Mouse (Mus musculus): ENCODE data around the gene Smu1. TPM values are rescaled to one million over a fixed set of nuclear protein-coding genes. Genes with fewer than 3 reads are reported as not detected.
"Not testable (repeated sequence)": the region's sequence is repeated elsewhere in the genome, so short reads cannot be mapped to it uniquely, and the experiment has no call there.

Smu1 gene
- total RNA-seq (2021): 10 to 100 TPM; 25.3 to 26.2 TPM
- long read RNA-seq, experiment 1, transcript Smu1-201 (12 exons, 2,418 nt): major isoform, 65 of 69 reads
- long read RNA-seq, experiment 1, partial matches to known transcripts: 1 of 69 reads
- long read RNA-seq, experiment 1, other reads (novel, unspliced or antisense): 3 of 69 reads
- long read RNA-seq, experiment 2, transcript Smu1-201 (12 exons, 2,418 nt): major isoform, 65 of 71 reads
- long read RNA-seq, experiment 2, partial matches to known transcripts: 2 of 71 reads
- long read RNA-seq, experiment 2, other reads (novel, unspliced or antisense): 4 of 71 reads

- DNase-seq: peak; percentile 95
Measured at GRCm38 (mm10) chr4:40757780-40758420, at the start of gene Smu1. Gene Smu1, minus strand, starts transcription at chr4:40757923.

GRCm38 (mm10) chr4:40807382-40807781, 49.7 kb upstream of the Smu1 start:
- DNase-seq: peak; percentile 43

DNA sequence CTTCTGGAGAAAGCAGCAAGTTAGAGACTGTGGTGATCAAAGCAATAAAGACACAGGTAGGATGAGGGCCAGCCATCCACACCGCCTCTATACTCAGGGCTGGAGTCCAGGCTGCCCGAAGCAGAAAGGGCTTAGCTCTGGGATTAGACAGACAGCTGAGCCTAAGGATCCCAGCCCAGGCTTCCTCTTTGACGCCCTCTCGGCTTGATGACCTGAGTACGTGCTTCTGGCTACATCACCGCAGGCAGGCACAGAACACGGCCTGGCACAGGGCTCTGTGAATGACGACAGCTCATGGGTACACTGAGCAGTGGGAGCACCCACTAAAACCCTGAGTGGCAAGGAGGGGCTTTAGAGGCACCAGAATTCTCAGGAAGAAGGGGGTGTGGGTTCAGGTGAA, 47.7 kb upstream of the Smu1 start:
- DNase-seq: peak; percentile 64

DNA sequence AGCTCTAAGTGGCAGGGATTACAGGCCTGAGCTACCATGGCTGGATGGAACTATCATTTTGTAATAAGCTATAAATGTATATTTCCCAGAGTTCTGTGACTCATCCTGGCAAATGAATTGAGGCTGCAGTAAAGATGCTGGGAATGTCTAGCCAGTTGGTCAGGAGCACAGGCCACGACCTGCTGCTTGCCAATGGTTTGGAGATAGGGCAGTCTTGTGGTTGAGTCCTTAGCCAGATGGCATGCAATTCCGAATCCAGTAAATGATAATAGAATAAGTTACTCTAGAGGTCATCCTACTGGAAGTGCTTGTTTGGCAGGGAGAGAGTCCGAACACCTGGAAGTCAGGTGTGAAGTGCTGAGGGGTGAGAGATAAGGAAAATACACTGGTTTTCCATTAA, 45.1 kb upstream of the Smu1 start:
- DNase-seq: no peak

DNA sequence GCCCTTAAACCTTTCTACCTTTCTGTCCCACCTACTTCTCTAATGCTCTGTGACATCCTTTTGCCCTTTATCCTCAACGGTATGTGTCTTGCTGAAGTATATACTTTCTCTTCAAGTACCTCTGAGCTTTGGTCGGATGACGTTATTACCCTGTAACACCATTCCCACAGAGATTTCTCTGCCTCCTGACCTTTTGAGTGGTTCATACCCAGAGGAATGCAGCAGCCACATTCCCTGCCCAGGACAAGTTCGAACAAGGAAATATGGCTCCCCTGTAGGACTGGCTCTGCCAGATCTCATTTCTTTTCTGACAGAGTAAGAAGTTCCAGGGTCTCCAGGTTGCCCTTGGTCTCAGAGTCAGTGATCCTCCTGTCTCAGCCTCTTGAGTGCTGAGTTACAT, 44.2 kb upstream of the Smu1 start:
- no peak for DNase-seq

GRCm38 (mm10) chr4:40800873-40801272, 43.1 kb upstream of the Smu1 start:
- DNase-seq: no peak

- DNase-seq: not testable (repeated sequence)
Measured at GRCm38 (mm10) chr4:40798833-40799555, 41.3 kb upstream of the Smu1 start.

- no peak for DNase-seq
Measured at GRCm38 (mm10) chr4:40795761-40796160, 38.0 kb upstream of the Smu1 start.

- DNase-seq: no peak
Measured at GRCm38 (mm10) chr4:40794320-40794719, 36.6 kb upstream of the Smu1 start.

DNA sequence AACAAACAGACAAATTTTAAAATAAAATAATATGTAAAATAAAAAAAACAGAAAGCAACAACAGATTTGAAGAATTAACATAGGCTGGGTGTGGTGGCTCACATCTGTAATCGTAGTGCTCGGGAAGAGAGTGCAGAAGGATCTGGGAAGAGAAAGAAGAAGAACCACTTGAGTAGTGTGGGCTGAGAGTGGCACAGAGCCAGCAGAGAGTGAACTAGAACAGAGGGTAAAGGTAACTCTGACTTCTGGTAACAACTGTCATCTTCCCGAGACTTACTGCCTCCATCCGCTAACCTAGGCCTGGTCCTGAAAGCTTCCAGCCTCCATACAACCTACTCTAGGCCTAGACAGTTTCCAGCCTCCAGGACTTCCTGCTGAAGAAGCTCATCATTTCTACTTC, 33.5 kb upstream of the Smu1 start:
- no peak for DNase-seq

DNA sequence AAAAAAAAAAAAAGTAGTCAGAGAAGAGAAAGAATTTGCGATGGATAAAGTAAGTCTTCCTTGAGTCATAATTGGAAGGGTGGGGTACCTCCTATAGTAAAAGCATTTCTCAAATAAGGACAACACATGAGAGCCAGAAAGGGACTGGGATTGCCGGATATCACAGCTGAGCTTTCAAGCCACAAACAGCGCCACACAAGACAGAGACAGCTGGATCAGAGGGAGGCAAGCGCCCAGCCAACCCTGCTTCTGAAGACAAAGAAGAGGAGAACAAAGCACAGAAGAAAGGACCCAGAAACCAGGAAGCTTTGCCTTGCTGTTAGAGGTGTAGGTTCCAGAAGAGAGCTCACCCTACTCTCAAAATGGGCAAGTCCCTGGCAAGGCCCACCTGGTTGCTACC, 28.9 kb upstream of the Smu1 start:
- no peak for DNase-seq

GRCm38 (mm10) chr4:40785620-40786166, 28.0 kb upstream of the Smu1 start:
- DNase-seq: no peak

DNA sequence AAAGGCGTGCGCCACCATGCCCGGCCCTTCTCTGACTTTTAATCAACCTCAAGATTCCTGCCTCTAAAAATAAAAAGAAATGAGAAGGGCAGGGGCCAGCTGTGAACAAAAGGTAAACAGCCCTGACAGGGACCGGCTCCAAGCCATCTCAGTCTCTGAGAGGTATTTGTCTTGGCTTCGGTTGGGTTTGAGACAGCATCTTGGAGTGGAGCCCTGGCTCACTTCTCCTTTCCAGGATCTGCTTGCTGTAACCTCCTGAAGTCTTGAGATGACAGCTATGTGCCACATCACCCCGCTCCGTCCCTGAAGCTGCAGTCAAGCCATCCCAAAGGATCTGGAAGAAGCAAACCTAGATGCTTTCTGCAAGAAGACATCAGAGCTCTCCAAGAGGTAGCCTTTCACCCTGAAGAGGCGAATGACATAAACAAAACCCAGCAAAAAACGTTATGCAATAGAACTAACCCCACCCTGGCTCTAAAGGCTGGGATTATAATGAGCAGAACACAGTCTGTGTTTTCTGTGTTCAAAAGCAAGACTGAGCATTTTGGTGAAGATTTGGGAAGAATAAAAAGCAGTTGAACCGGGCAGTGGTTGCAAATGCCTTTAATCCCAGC, 26.9 kb upstream of the Smu1 start:
- DNase-seq: peak; percentile 70

DNA sequence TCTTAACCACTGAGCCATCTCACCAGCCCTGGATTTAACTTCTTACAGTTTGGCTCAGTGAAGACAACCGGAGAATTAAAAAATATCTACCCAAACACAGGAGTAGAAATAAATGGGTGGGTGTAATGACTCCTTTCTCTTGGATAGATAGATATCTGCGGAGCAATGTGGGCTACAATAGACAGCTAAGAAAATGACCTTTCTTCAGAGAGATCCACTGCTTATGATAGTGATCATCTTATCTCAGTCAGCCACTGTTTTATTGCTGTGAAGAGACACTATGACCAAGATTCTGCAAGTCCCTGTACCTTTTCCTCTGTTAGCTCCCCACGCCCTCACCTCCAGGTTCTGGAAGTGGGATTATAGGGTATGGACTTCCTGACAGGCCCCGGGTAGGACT, 25.3 kb upstream of the Smu1 start:
- no peak for DNase-seq

- no peak for DNase-seq
Measured at GRCm38 (mm10) chr4:40781797-40782495, 24.2 kb upstream of the Smu1 start.

DNA sequence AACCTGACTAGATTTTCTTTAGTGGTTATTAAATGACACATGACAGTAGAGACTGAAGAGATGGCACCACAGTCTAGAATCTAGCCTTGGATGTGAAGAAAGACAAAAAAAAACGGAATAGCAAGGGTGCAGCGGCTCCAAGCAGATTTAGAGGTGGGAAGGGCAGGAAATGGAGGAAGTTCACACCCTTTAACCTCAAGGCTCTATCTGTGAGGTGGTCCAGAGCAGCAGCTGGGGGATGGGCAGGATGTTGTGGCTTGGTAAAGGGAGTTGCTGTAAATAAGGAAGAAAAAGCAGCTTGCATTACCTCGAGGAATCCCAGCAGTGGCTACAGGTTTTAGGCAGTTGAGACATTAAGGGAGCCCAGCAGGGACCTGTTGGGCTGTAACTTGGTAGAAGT, 23.4 kb upstream of the Smu1 start:
- DNase-seq: no peak

GRCm38 (mm10) chr4:40778656-40779055, 20.9 kb upstream of the Smu1 start:
- no peak for DNase-seq

DNA sequence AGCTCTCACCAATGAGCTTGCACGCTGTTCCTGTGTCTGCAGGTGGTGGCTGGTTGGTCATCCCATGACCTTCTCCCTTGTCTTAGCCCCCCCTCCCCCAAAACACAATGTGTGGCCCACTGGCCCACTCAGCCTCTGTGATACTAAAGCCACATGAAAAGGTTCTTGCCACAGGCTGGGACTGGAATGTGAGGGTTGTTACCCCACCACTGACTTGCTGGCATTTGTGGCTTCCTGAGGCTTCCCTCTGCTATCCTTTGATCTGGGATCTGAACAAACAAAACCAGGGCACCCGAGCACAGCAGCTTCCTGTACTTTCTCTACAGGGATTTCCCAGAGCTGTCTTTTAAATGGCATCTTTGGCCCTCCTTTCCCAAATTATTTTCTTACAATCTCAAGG, 19.4 kb upstream of the Smu1 start:
- DNase-seq: no peak

DNA sequence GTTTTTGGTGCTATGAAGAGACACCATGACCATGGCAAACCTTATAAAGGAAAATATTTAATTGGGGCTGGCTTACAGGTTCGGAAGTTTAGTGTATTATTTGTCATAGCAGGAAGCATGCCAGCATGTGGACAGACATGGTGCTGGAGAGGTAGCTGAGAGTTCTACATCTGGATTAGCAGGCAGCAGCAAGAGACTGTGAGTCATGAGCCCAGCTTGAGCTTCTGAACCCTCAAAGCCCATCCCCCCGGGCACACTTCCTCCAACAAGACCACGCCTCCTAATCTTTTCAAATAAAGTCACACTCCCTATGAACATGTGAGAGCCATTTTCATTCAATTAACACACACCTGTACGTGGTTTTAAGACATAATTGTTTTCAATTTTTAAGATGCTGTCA, 18.7 kb upstream of the Smu1 start:
- no peak for DNase-seq

DNA sequence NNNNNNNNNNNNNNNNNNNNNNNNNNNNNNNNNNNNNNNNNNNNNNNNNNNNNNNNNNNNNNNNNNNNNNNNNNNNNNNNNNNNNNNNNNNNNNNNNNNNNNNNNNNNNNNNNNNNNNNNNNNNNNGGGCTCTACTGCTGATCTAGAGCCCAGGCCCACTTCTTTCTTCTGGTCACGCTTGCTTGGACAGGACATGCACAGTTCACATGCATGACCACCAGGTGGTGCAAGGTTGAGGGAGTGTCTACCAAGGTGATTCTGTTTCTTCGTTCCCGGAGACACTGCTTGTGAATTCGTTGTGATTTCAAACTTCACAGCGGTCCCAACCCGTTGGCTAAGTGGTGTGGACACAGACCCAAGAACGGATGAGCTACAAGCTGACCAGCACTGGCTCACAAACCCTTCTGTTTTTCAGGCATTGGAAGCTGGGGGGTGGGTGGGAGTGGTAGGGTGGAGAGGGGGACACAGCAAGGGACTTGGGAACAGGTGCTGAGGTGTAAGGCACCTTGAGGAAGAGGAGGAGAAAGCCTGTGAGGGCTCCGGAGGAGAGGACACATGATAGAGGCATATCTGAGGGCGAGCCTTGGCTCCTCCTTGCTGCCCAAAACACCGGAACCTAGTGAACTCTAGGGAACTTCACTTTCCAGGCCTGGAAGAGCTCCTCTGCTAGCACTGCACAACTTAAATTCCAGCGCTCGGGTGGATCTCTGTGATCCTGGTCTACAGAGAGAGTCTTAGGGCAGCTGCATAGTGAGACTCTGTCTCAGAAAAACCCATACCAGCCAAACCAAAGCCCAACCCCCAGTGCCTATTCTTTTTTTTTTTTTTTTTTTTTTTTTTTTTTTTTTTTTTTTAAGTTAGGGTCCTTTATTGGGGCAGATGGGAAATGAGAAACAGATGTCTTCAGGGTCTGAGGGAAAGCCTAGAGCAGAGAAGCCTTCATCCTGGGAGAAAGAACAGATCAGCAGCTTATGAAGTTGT, 16.8 kb upstream of the Smu1 start:
- DNase-seq: peak; percentile 60

- no peak for DNase-seq
Measured at GRCm38 (mm10) chr4:40759876-40760275, 2.2 kb upstream of the Smu1 start.
